Mouse (Mus musculus) liver, embryonic 16.5 days (tissue): ENCODE data around the gene Xxylt1. TPM values are rescaled to one million over a fixed set of nuclear protein-coding genes. Genes with fewer than 3 reads are reported as not detected.

Source experiments
- ATAC-seq: fragments of 200-750 bp; cut with Nextera tagmentation; 2 replicates; pipeline ENCODE4 v1.8.0; 2017; ENCODE audit warnings: low read depth, mild to moderate bottlenecking, moderate number of reproducible peaks, moderate library complexity
- H3K27ac ChIP-seq: fragments of 300-500 bp; sonication (generic); 2 replicates; pipeline ENCODE4 v1.5.1; 2014; ENCODE audit warnings: mild to moderate bottlenecking, low read length
- H3K27me3 ChIP-seq: fragments of 300-500 bp; sonication (generic); 2 replicates; pipeline ENCODE4 v1.6.1; 2014; ENCODE audit warnings: low read depth, low read length, mixed read lengths; ENCODE audit not compliant: control insufficient read depth, insufficient read depth
- H3K36me3 ChIP-seq: fragments of 300-500 bp; sonication (generic); 2 replicates; pipeline ENCODE4 v1.6.1; 2014; ENCODE audit warnings: mild to moderate bottlenecking; ENCODE audit not compliant: control insufficient read depth, insufficient read depth
- H3K4me1 ChIP-seq: fragments of 300-500 bp; sonication (generic); 2 replicates; pipeline ENCODE4 v1.6.1; 2014; ENCODE audit warnings: low read depth, low read length, mixed read lengths; ENCODE audit not compliant: control insufficient read depth
- H3K4me2 ChIP-seq: fragments of 300-500 bp; sonication (generic); 2 replicates; pipeline ENCODE4 v1.6.1; 2014; ENCODE audit warnings: low read depth, low read length, mixed read lengths
- H3K4me3 ChIP-seq: fragments of 300-500 bp; sonication (generic); 2 replicates; pipeline ENCODE4 v1.5.1; 2014; ENCODE audit warnings: low read depth, mild to moderate bottlenecking, low read length
- H3K9ac ChIP-seq: fragments of 300-500 bp; sonication (generic); 2 replicates; pipeline ENCODE4 v1.6.1; 2014; ENCODE audit warnings: low read depth, low read length
- H3K9me3 ChIP-seq: fragments of 300-500 bp; sonication (generic); replicated peaks from 2 replicates; pipeline ENCODE4 v1.6.1; 2016; ENCODE audit warnings: low read length; ENCODE audit not compliant: control insufficient read depth
- WGBS: fragments of 180-500 bp; shearing (Covaris S2); extraction: QIAGEN DNeasy Blood & Tissue Kit; methylation state at CpG from one replicate; pipeline ENCODE4 v1.1.7; 2014; ENCODE audit not compliant: insufficient replicate concordance; 5-methylcytosine and 5-hydroxymethylcytosine counted together
- polyA plus RNA-seq: library from polyadenylated mRNA; unstranded; fragments of >200 nt; fragmentation: Nextera tagmentation; extraction: Ambion mirVana; gene quantifications from 2 replicates; pipeline ENCODE4 v1.2.1, GENCODE M21; 2015

The Xxylt1 gene
- polyA plus RNA-seq, 1 experiment from 2014 or later, result 1.2 TPM

DNA sequence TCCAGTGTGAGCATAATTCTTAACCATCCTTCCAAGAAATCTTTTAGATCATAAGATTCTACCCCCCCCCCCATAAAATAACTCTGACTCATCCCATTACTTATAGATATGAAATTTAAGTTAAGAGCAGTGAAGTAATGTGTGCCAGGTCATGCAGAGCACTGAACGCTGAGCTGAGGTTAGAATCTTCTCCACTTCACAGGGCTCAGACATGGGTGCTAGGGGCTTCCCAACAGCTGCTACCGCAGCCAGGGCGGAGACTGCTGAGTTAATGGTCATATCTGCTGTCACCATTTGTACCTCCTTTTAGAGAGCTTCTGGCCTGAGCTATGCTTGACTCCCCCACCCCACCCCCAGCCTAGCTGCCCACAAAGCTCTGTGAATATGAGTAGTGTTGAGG lies 143.6 kb downstream of the Xxylt1 start:
- Histone ChIP-seq H3K27ac (no peak overlapping the region), H3K4me3 (no peak overlapping the region), H3K27me3 (no peaks in the 10 kb centered on the region), H3K36me3 (no peaks in the 10 kb centered on the region), H3K9ac (no peak overlapping the region), H3K4me1 (no peaks in the 10 kb centered on the region; the same call in none of the 2 replicates), H3K4me2 (no peak overlapping the region), H3K9me3 (no peaks in the 10 kb centered on the region)
- 52% methylated on average over 3 of the region's 3 CpGs for WGBS
- no peak for ATAC-seq

DNA sequence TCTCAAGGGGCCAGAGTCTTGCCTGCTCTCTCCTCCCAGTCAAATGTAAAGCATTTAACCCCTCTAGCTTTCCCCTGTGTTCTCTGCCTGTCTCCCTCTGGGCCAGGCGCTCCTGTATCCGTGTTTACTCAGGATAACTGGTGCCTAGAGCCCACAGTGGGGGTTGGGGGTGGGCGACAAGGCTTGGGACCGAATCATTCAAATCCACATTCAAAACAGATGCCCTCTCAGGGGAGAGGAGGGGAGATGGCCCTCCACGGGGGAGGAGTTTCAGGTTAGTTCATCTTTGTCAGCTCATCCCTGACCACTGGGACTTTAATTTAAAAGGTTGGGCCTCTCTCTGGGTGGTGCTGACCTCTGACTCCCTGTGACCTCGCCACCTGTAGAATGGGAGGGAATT lies 144.8 kb downstream of the Xxylt1 start:
- H3K36me3 ChIP-seq, result no peaks in the 10 kb centered on the region
- H3K27ac ChIP-seq, result no peak overlapping the region
- no peak for ATAC-seq
- H3K4me2 ChIP-seq, result no peak overlapping the region
- no peaks in the 10 kb centered on the region for H3K27me3 ChIP-seq
- H3K4me1 ChIP-seq, result no peaks in the 10 kb centered on the region; the same call in none of the 2 replicates
- WGBS, result 55% methylated on average over 6 of the region's 6 CpGs
- no peak overlapping the region for H3K9ac ChIP-seq
- no peaks in the 10 kb centered on the region for H3K9me3 ChIP-seq
- no peak overlapping the region for H3K4me3 ChIP-seq

DNA sequence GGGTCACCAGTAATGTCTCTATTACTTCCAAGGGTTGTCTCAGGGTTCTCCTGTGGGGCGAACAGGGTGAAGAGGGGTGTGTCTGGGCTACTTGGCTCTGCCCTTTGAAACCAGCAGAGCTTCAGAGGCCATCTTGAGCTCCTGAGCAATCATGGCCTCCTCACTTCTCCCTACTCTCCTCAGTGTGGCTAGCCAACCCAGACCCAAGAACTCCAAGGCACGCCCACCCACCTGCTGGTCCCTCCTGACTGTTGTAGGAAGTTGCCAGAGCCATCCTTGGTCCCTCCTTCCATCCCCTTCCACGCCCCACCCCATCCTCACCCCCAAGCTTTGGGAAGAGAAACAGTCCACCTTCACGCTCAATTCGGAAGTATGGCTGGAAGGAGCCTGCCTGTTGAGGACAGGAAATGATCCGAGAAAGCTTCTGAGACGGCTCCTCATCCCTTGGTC lies 145.2 kb downstream of the Xxylt1 start:
- Histone ChIP-seq H3K27me3 (no peaks in the 10 kb centered on the region), H3K27ac (no peak overlapping the region), H3K4me2 (no peak overlapping the region), H3K9me3 (no peaks in the 10 kb centered on the region), H3K9ac (no peak overlapping the region), H3K4me3 (no peak overlapping the region), H3K4me1 (no peaks in the 10 kb centered on the region; the same call in none of the 2 replicates), H3K36me3 (no peaks in the 10 kb centered on the region)
- ATAC-seq, result no peak
- 71% methylated on average over 7 of the region's 7 CpGs for WGBS

DNA sequence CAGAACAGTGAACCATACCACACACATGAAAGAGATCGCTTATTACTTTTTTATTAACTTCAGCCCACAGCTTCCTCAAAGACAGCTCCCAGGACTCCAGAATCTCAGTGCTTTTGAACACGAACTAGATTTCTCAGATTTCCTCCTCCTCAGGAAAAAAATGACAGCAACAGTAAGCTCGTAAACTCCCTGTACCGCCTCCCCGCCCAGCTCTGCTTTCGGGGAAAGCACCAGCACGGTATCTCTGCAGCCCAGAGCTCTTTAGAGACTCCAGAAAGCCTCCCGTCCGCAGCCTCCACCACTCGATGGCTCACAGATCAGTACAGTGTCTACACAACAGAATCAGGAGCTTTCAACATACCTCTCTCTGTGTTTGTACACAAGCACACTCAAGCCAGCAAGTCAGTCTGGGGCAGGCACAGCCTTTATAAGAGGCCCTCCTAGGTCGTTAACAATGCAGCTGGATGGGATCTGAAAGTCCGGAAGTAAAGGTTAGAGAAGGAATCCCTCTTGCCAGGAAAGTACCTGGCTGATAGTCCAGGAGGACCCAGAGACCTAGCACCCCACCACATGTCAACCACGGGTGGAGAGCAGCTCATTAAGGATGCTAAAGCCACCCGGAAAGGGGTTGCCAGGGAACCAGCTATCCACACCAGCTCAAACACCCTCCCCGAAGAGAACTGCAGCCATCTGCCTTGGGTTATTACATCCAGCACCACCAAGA lies 146.1 kb downstream of the Xxylt1 start:
- no peak overlapping the region for H3K27ac ChIP-seq
- 36% methylated on average over 15 of the region's 15 CpGs for WGBS
- ATAC-seq, result no peak

DNA sequence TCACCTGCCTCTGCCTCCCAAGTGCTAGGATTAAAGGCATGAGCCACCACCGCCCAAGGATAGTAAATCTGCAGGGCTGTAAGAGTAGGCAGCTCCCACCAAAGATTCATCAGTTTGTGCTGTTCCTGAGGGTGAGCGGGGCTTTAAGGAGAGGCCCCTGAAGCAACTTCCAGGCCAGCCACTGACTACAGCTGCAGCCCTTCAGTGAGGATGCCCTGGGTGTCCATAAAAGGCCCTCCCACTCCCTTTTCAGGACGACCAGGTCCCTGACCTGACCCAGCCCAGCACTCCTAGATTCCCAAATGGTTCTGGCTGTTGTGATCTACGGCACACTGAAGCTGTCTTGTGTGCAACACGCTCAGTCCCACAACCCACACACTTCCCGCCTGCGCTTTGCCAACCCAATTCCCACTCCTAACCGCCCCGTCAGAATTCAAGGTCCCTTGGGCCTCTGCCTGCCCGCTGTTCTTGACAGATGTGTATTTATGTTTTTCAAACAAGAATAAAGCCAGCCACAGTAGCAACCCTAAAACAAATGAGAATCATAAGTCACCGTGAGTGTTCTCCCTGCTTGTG lies 146.9 kb downstream of the Xxylt1 start:
- Histone ChIP-seq H3K36me3 (no peaks in the 10 kb centered on the region), H3K9ac (no peak overlapping the region), H3K9me3 (no peaks in the 10 kb centered on the region), H3K4me2 (no peak overlapping the region), H3K27ac (no peak overlapping the region), H3K4me3 (no peak overlapping the region), H3K27me3 (no peaks in the 10 kb centered on the region), H3K4me1 (no peaks in the 10 kb centered on the region; the same call in none of the 2 replicates)
- no peak for ATAC-seq
- 70% methylated on average over 11 of the region's 11 CpGs for WGBS

More for the DNA sequence above, 146.1 kb downstream of the Xxylt1 start:
- Histone ChIP-seq H3K4me2 (no peak overlapping the region), H3K9ac (no peak overlapping the region), H3K4me3 (no peak overlapping the region), H3K36me3 (no peaks in the 10 kb centered on the region), H3K27me3 (no peaks in the 10 kb centered on the region), H3K4me1 (no peaks in the 10 kb centered on the region; the same call in none of the 2 replicates), H3K9me3 (no peaks in the 10 kb centered on the region)

DNA sequence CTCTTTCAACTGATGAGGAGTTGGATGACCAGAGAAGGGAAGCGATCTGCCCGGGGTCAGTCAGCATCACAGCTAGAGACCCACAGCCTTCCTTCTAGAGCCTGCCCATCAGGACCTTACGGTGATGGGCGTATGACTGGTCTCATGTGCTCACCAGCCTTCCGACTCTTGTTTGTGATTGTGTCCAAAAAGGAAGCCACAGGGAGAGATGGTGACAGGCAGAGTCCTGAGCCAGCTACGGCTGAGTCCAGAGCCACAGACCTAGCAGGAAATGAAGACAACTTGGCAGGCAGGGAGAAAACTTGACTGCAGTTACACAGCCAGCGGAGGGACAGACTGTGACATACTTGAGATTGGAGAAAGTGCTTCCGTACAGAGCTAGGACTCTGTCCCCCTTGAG lies 147.9 kb downstream of the Xxylt1 start:
- WGBS, result 55% methylated on average over 8 of the region's 8 CpGs
- no peak overlapping the region for H3K27ac ChIP-seq

DNA sequence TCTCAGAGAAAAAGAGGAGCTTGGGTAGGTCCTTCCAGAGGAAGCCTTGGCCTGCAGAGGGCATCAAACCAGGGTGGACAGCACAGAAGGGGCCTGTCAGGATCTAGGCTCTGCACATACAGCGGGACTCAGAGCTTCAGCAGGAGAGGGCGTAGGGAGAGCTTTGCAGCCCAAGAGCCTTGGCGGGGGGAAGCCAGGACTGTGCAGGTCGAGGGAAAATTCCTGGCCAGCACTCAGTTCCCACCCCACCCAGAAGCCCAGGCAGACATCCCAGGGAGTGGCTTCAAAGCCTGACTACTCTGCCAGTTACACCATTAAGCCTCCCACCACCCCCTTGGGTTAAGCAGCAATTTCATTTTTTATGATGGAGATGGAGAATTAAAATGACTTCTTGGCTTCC lies 148.4 kb downstream of the Xxylt1 start:
- no peaks in the 10 kb centered on the region for H3K27me3 ChIP-seq
- H3K9me3 ChIP-seq, result no peaks in the 10 kb centered on the region
- no peak for ATAC-seq
- no peak overlapping the region for H3K4me3 ChIP-seq
- H3K9ac ChIP-seq, result no peak overlapping the region
- H3K4me2 ChIP-seq, result no peak overlapping the region
- no peak overlapping the region for H3K27ac ChIP-seq
- H3K36me3 ChIP-seq, result no peaks in the 10 kb centered on the region
- 71% methylated on average over 4 of the region's 4 CpGs for WGBS
- H3K4me1 ChIP-seq, result no peaks in the 10 kb centered on the region

More for the DNA sequence above, 147.9 kb downstream of the Xxylt1 start:
- H3K36me3 ChIP-seq, result no peaks in the 10 kb centered on the region
- H3K4me1 ChIP-seq, result no peaks in the 10 kb centered on the region
- no peaks in the 10 kb centered on the region for H3K9me3 ChIP-seq
- no peaks in the 10 kb centered on the region for H3K27me3 ChIP-seq
- ATAC-seq, result no peak
- H3K4me2 ChIP-seq, result no peak overlapping the region
- no peak overlapping the region for H3K4me3 ChIP-seq
- H3K9ac ChIP-seq, result no peak overlapping the region

DNA sequence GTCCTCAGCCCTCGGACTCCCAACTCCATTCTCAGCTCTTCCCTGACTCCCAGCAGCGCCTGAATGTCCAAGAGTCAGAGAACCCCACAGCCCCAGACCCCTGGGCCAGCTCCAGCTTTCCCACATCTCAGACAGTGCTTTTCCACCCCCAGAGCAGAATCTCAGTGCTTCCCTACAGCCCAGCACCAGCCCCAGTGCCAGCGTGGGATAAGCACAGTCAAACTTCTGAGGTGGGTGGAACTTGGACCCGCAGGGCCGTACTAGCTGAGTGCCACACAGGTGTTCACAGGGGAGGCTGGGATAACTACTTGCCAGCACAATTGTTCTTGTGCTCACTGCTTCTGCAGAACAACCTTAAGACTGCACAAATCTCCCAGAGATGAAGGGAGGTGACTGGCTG lies 149.0 kb downstream of the Xxylt1 start:
- 64% methylated on average over 5 of the region's 5 CpGs for WGBS
- Histone ChIP-seq H3K27me3 (no peaks in the 10 kb centered on the region), H3K36me3 (no peaks in the 10 kb centered on the region), H3K9ac (no peak overlapping the region), H3K4me2 (no peak overlapping the region), H3K4me1 (no peaks in the 10 kb centered on the region), H3K4me3 (no peak overlapping the region), H3K27ac (no peak overlapping the region), H3K9me3 (no peaks in the 10 kb centered on the region)
- ATAC-seq, result no peak

DNA sequence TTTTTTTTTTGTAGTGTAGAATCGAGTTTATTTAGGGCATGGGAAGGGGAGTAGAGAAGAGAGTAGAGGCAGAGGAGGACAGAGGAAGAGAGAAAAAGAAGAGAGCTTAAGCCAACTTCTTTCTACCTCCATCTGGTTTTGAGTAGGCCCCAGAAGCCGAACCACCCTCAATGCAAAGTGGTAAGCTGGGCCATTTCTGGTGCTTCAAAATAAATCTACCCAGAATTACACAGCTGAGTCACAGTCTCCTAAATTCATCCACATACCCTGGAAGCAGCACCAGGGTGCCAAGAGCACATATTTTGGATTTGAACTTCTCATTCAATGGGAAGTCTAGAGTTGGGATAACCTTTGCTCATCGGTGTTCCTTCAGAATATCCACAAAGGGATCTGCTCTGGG lies 152.1 kb downstream of the Xxylt1 start:
- Histone ChIP-seq H3K9me3 (no peaks in the 10 kb centered on the region), H3K27ac (no peak overlapping the region), H3K4me2 (no peak overlapping the region), H3K36me3 (no peaks in the 10 kb centered on the region), H3K27me3 (no peaks in the 10 kb centered on the region), H3K4me1 (no peaks in the 10 kb centered on the region), H3K9ac (no peak overlapping the region), H3K4me3 (no peak overlapping the region)
- ATAC-seq, result no peak
- WGBS, result 53% methylated on average over 3 of the region's 3 CpGs
